Comparison of ENCODE assay signal across 22 mouse cellular contexts in the genomic region with DNA sequence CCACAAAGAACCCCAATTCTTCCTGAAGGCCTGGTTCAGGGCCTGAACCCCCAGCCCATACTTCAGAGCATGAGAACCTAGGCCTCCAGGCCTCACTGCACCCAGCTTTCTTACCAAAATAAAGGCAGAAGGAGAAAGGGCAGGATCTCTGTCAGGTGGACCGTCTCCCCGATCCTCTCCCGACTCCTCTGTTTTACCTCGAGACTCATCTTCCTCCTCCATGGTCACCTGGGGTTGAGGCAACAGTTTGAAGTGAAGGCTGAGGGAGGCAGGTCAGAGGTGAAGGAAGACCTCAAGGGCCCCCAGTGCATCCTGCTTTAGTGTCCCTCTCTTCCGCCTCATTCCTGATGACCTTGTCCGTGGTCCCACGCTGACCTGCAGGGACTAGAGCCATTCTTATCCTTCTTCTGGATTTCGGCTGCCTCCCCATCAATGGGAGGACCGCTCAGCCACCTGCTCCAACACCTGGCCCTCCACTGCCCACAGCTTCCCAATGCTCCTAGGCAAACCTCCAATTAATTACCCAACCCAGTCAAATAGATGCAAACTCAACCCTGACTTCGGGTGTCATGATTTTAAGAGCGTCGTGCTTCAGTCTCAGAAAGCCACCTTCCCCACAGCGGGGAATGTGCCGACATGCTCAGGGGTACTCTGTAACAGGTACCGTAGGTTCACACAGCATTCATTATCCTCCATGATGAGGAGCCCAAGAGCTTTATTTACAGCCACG. TPM values are rescaled to one million over a fixed set of nuclear protein-coding genes. Genes with fewer than 3 reads are reported as not detected.
DNase-seq lines count a peak whose midpoint lies in the region; ATAC-seq and TF ChIP-seq lines count a peak whose summit lies in the region.
"Had no signal": no experiment of that assay in that cellular context is flagged by ENCODE, and none has a peak within 500 bp of the region (broad histone marks: within the 10 kb centered on the region; RNA-seq: fewer than 3 reads in every experiment).

No protein-coding gene starts in this region.

- peak; percentile 59 for DNase-seq in cerebellum, adult 9-11 months
- no peak for DNase-seq in cerebellum, adult 8-10 months
- DNase-seq in embryonic facial prominence, embryonic 10.5 days (ENCODE audit: low spot score) = no peak
- DNase-seq in liver, embryonic 14.5 days (ENCODE audit: low read depth in 3 of 3, low spot score in 3 of 3) = no peak
- DNase-seq in layer of hippocampus, postnatal 14 days (ENCODE audit: low spot score in 2 of 2) = no peak
- DNase-seq: adrenal gland, postnatal 25 days; cerebellum, postnatal 25 days; heart, postnatal 14 days; kidney, adult 9 months; kidney, postnatal 25 days; layer of hippocampus, postnatal 36 days; lung, embryonic 14.5 days had no signal

- TF ChIP-seq CTCF in liver, embryonic 14.5 days (IDR thresholded peaks at IDR 0.05; ENCODE audit: low read depth) = no peak

- peaks cover 27% of the 10 kb centered on the region for H3K4me1 ChIP-seq in heart, embryonic 13.5 days
- H3K4me1 ChIP-seq in heart, embryonic 12.5 days (replicated peaks) = peaks cover 24% of the 10 kb centered on the region
- H3K4me1 ChIP-seq in embryonic facial prominence, embryonic 10.5 days = peaks cover 30% of the 10 kb centered on the region
- H3K4me1 ChIP-seq in liver, embryonic 14.5 days (replicated peaks; ENCODE audit: control insufficient read depth in 2 of 2, insufficient read depth in 2 of 2, low read length in 1 of 2) = peaks cover 16 to 27% of the 10 kb centered on the region in 2 experiments
- peaks cover 12% of the 10 kb centered on the region for H3K4me1 ChIP-seq in kidney, embryonic 16.5 days (ENCODE audit: insufficient read depth, low read length)

- H3K4me3 ChIP-seq in heart, embryonic 13.5 days = no peak overlapping the region
- no peak overlapping the region for H3K4me3 ChIP-seq in heart, embryonic 12.5 days
- 0 out of 2 replicates have a peak overlapping the region, but pooled peaks have one; percentile 98 for H3K4me3 ChIP-seq in embryonic facial prominence, embryonic 10.5 days
- H3K4me3 ChIP-seq in liver, embryonic 14.5 days (ENCODE audit: insufficient read depth in 1 of 2, low read depth in 2 of 2, low read length in 2 of 2) = no peak overlapping the region
- no peak overlapping the region for H3K4me3 ChIP-seq in kidney, embryonic 16.5 days (ENCODE audit: low read length)
- H3K4me3 ChIP-seq: intestine, embryonic 15.5 days; layer of hippocampus, adult 2 months; limb, embryonic 13.5 days; midbrain, embryonic 13.5 days had no signal

- ATAC-seq in heart, embryonic 13.5 days (ENCODE audit: extremely low read depth, insufficient number of reproducible peaks, low FRiP score, low TSS enrichment) = no peak
- no peak for ATAC-seq in heart, embryonic 12.5 days (ENCODE audit: insufficient number of reproducible peaks, low FRiP score)
- ATAC-seq in liver, embryonic 14.5 days (ENCODE audit: insufficient read depth) = no peak
- no peak for ATAC-seq in kidney, embryonic 16.5 days (ENCODE audit: low FRiP score, low TSS enrichment)
- ATAC-seq: intestine, embryonic 15.5 days; midbrain, embryonic 13.5 days had no signal

- H3K27ac ChIP-seq in heart, embryonic 13.5 days (replicated peaks) = no peak overlapping the region
- H3K27ac ChIP-seq in heart, embryonic 12.5 days (ENCODE audit: poor library complexity, severe bottlenecking) = no peak overlapping the region
- no peak overlapping the region for H3K27ac ChIP-seq in embryonic facial prominence, embryonic 10.5 days (replicated peaks)
- H3K27ac ChIP-seq in liver, embryonic 14.5 days = no peak overlapping the region; the same call in 1 of the 2 replicates
- H3K27ac ChIP-seq in kidney, embryonic 16.5 days (ENCODE audit: low read length) = no peak overlapping the region
- H3K27ac ChIP-seq: embryonic facial prominence, embryonic 13.5 days; hindbrain, embryonic 15.5 days; intestine, embryonic 15.5 days; layer of hippocampus, adult 2 months; limb, embryonic 13.5 days; midbrain, embryonic 13.5 days had no signal

- 94% methylated on average over 16 of the region's 16 CpGs for WGBS in heart, embryonic 13.5 days
- WGBS in heart, embryonic 12.5 days = 93% methylated on average over 16 of the region's 16 CpGs
- 95% methylated on average over 16 of the region's 16 CpGs for WGBS in embryonic facial prominence, embryonic 10.5 days
- WGBS in liver, embryonic 14.5 days (ENCODE audit: insufficient replicate concordance) = 88% methylated on average over 16 of the region's 16 CpGs
- 96% methylated on average over 16 of the region's 16 CpGs for WGBS in kidney, embryonic 16.5 days

- peaks cover 56% of the 10 kb centered on the region for H3K36me3 ChIP-seq in heart, embryonic 13.5 days
- peaks cover 50% of the 10 kb centered on the region for H3K36me3 ChIP-seq in heart, embryonic 12.5 days
- H3K36me3 ChIP-seq in embryonic facial prominence, embryonic 10.5 days (replicated peaks) = peaks cover 59% of the 10 kb centered on the region
- peaks cover 38% of the 10 kb centered on the region for H3K36me3 ChIP-seq in liver, embryonic 14.5 days (replicated peaks; ENCODE audit: control insufficient read depth, insufficient read depth, low read depth)
- H3K36me3 ChIP-seq in kidney, embryonic 16.5 days (ENCODE audit: insufficient read depth, low read length) = peaks cover 40% of the 10 kb centered on the region

- no peaks in the 10 kb centered on the region for H3K27me3 ChIP-seq in heart, embryonic 13.5 days (replicated peaks)
- no peaks in the 10 kb centered on the region for H3K27me3 ChIP-seq in heart, embryonic 12.5 days (replicated peaks)
- H3K27me3 ChIP-seq in embryonic facial prominence, embryonic 10.5 days (replicated peaks; ENCODE audit: low read depth, poor library complexity, severe bottlenecking) = peaks cover 2% of the 10 kb centered on the region; the same call in 1 of the 2 replicates
- H3K27me3 ChIP-seq in liver, embryonic 14.5 days (ENCODE audit: control insufficient read depth, insufficient read depth, low read length) = peaks cover 4% of the 10 kb centered on the region; the same call in 1 of the 2 replicates
- no peaks in the 10 kb centered on the region for H3K27me3 ChIP-seq in kidney, embryonic 16.5 days (ENCODE audit: insufficient read depth, low read length)
- H3K27me3 ChIP-seq: embryonic facial prominence, embryonic 13.5 days; hindbrain, embryonic 15.5 days; intestine, embryonic 15.5 days; limb, embryonic 13.5 days; midbrain, embryonic 13.5 days had no signal

- H3K4me2 ChIP-seq in heart, embryonic 13.5 days = no peak overlapping the region
- H3K4me2 ChIP-seq in heart, embryonic 12.5 days = no peak overlapping the region
- H3K4me2 ChIP-seq in liver, embryonic 14.5 days (ENCODE audit: low read depth) = peak overlapping the region; percentile 89
- no peak overlapping the region for H3K4me2 ChIP-seq in kidney, embryonic 16.5 days (replicated peaks; ENCODE audit: low read depth, low read length)
- H3K4me2 ChIP-seq: heart, embryonic 11.5 days; hindbrain, embryonic 15.5 days had no signal

- 0 out of 2 replicates have a peak overlapping the region, but pooled peaks have one; percentile 5 for H3K9ac ChIP-seq in heart, embryonic 13.5 days
- no peak overlapping the region; the same call in 1 of the 2 replicates for H3K9ac ChIP-seq in heart, embryonic 12.5 days
- H3K9ac ChIP-seq in liver, embryonic 14.5 days (replicated peaks) = peak overlapping the region; percentile 18
- H3K9ac ChIP-seq in kidney, embryonic 16.5 days (replicated peaks; ENCODE audit: low read length) = no peak overlapping the region; the same call in 1 of the 2 replicates
- H3K9ac ChIP-seq: intestine, embryonic 15.5 days; limb, embryonic 13.5 days had no signal

- no peaks in the 10 kb centered on the region for H3K9me3 ChIP-seq in heart, embryonic 13.5 days
- H3K9me3 ChIP-seq in heart, embryonic 12.5 days (replicated peaks) = no peaks in the 10 kb centered on the region
- no peaks in the 10 kb centered on the region for H3K9me3 ChIP-seq in embryonic facial prominence, embryonic 10.5 days
- no peaks in the 10 kb centered on the region for H3K9me3 ChIP-seq in liver, embryonic 14.5 days (ENCODE audit: control insufficient read depth, low read length)
- no peaks in the 10 kb centered on the region for H3K9me3 ChIP-seq in kidney, embryonic 16.5 days (ENCODE audit: low read length)
- H3K9me3 ChIP-seq: embryonic facial prominence, embryonic 13.5 days; hindbrain, embryonic 15.5 days; intestine, embryonic 15.5 days; limb, embryonic 13.5 days; midbrain, embryonic 13.5 days had no signal

- TF ChIP-seq EP300 in liver, embryonic 14.5 days (IDR thresholded peaks at IDR 0.05; ENCODE audit: low read depth) = no peak

RNA-seq across cellular contexts. Expression of gene Scaf1, which starts 2.6 kb away (rescaled TPM):
- polyA plus RNA-seq in heart, embryonic 13.5 days (2015; fragmentation: Nextera tagmentation; extraction: Ambion mirVana) = 27.0 and 27.1 TPM in 2 replicates
- polyA plus RNA-seq in heart, embryonic 12.5 days (2016; fragmentation: Nextera tagmentation; extraction: Ambion mirVana) = 37.0 and 41.2 TPM in 2 replicates
- polyA plus RNA-seq in embryonic facial prominence, embryonic 10.5 days (2016; fragmentation: Nextera tagmentation; extraction: Ambion mirVana) = 46.2 and 47.9 TPM in 2 replicates
- polyA plus RNA-seq in liver, embryonic 14.5 days (2012; rRNA removed) = 16.2 and 16.9 TPM in 2 replicates
- polyA plus RNA-seq in liver, embryonic 14.5 days (2014; fragmentation: Nextera tagmentation; extraction: Ambion mirVana) = 11.0 and 14.5 TPM in 2 replicates
- 30.6 and 36.4 TPM in 2 replicates for polyA plus RNA-seq in kidney, embryonic 16.5 days (2015; fragmentation: Nextera tagmentation; extraction: Ambion mirVana)
- 100 to 1,000 TPM; 153 to 158 TPM for total RNA-seq in layer of hippocampus, postnatal 14 days (2021)

RNA-seq across cellular contexts. Expression of gene Rras, which starts 4.2 kb away (rescaled TPM):
- 71.6 and 82.6 TPM in 2 replicates for polyA plus RNA-seq in heart, embryonic 13.5 days (2015; fragmentation: Nextera tagmentation; extraction: Ambion mirVana)
- polyA plus RNA-seq in heart, embryonic 12.5 days (2016; fragmentation: Nextera tagmentation; extraction: Ambion mirVana) = 79.3 and 79.4 TPM in 2 replicates
- 18.8 and 20.3 TPM in 2 replicates for polyA plus RNA-seq in embryonic facial prominence, embryonic 10.5 days (2016; fragmentation: Nextera tagmentation; extraction: Ambion mirVana)
- 16.3 and 19.7 TPM in 2 replicates for polyA plus RNA-seq in liver, embryonic 14.5 days (2012; rRNA removed)
- 15.4 and 20.6 TPM in 2 replicates for polyA plus RNA-seq in liver, embryonic 14.5 days (2014; fragmentation: Nextera tagmentation; extraction: Ambion mirVana)
- 42.9 and 44.1 TPM in 2 replicates for polyA plus RNA-seq in kidney, embryonic 16.5 days (2015; fragmentation: Nextera tagmentation; extraction: Ambion mirVana)
- total RNA-seq in layer of hippocampus, postnatal 14 days (2021) = 10 to 100 TPM; 12.1 to 16.2 TPM

RNA-seq across cellular contexts. Expression of gene Bcl2l12, which starts 15.0 kb away (rescaled TPM):
- polyA plus RNA-seq in heart, embryonic 13.5 days (2015; fragmentation: Nextera tagmentation; extraction: Ambion mirVana) = 36.0 and 36.3 TPM in 2 replicates
- polyA plus RNA-seq in heart, embryonic 12.5 days (2016; fragmentation: Nextera tagmentation; extraction: Ambion mirVana) = 42.1 and 42.5 TPM in 2 replicates
- polyA plus RNA-seq in embryonic facial prominence, embryonic 10.5 days (2016; fragmentation: Nextera tagmentation; extraction: Ambion mirVana) = 87.0 and 90.7 TPM in 2 replicates
- polyA plus RNA-seq in liver, embryonic 14.5 days (2012; rRNA removed) = 11.4 and 14.4 TPM in 2 replicates
- 11.7 and 11.9 TPM in 2 replicates for polyA plus RNA-seq in liver, embryonic 14.5 days (2014; fragmentation: Nextera tagmentation; extraction: Ambion mirVana)
- 56.1 and 61.9 TPM in 2 replicates for polyA plus RNA-seq in kidney, embryonic 16.5 days (2015; fragmentation: Nextera tagmentation; extraction: Ambion mirVana)
- 1 to 10 TPM; 2.0 to 3.9 TPM for total RNA-seq in layer of hippocampus, postnatal 14 days (2021)

RNA-seq across cellular contexts. Expression of gene Irf3, which starts 16.1 kb away (rescaled TPM):
- 63.6 and 68.1 TPM in 2 replicates for polyA plus RNA-seq in heart, embryonic 13.5 days (2015; fragmentation: Nextera tagmentation; extraction: Ambion mirVana)
- 59.5 and 60.8 TPM in 2 replicates for polyA plus RNA-seq in heart, embryonic 12.5 days (2016; fragmentation: Nextera tagmentation; extraction: Ambion mirVana)
- 70.3 and 77.5 TPM in 2 replicates for polyA plus RNA-seq in embryonic facial prominence, embryonic 10.5 days (2016; fragmentation: Nextera tagmentation; extraction: Ambion mirVana)
- 40.3 and 41.0 TPM in 2 replicates for polyA plus RNA-seq in liver, embryonic 14.5 days (2012; rRNA removed)
- 28.0 and 32.1 TPM in 2 replicates for polyA plus RNA-seq in liver, embryonic 14.5 days (2014; fragmentation: Nextera tagmentation; extraction: Ambion mirVana)
- polyA plus RNA-seq in kidney, embryonic 16.5 days (2015; fragmentation: Nextera tagmentation; extraction: Ambion mirVana) = 109 TPM in 2 replicates
- 10 to 100 TPM; 33.8 to 46.5 TPM for total RNA-seq in layer of hippocampus, postnatal 14 days (2021)

RNA-seq across cellular contexts. Expression of gene Prmt1, which starts 27.2 kb away (rescaled TPM):
- polyA plus RNA-seq in heart, embryonic 13.5 days (2015; fragmentation: Nextera tagmentation; extraction: Ambion mirVana) = 438 and 486 TPM in 2 replicates
- polyA plus RNA-seq in heart, embryonic 12.5 days (2016; fragmentation: Nextera tagmentation; extraction: Ambion mirVana) = 377 and 394 TPM in 2 replicates
- 968 and 991 TPM in 2 replicates for polyA plus RNA-seq in embryonic facial prominence, embryonic 10.5 days (2016; fragmentation: Nextera tagmentation; extraction: Ambion mirVana)
- polyA plus RNA-seq in liver, embryonic 14.5 days (2012; rRNA removed) = 168 and 174 TPM in 2 replicates
- polyA plus RNA-seq in liver, embryonic 14.5 days (2014; fragmentation: Nextera tagmentation; extraction: Ambion mirVana) = 50.4 and 51.2 TPM in 2 replicates
- 681 and 701 TPM in 2 replicates for polyA plus RNA-seq in kidney, embryonic 16.5 days (2015; fragmentation: Nextera tagmentation; extraction: Ambion mirVana)
- 100 to 1,000 TPM; 163 to 195 TPM for total RNA-seq in layer of hippocampus, postnatal 14 days (2021)

Comparison
In these comparisons a context has a peak if more than half of its experiments do, and no peak if none do; other contexts are left out.
1. H3K9ac ChIP-seq: peak in heart, embryonic 13.5 days (single experiment) and liver, embryonic 14.5 days (single experiment); none in heart, embryonic 12.5 days (single experiment) and kidney, embryonic 16.5 days (single experiment).